Mouse (Mus musculus) megakaryocyte, embryonic 14.5 days (primary cell): ENCODE results near the gene Tmem189.

Experiments
- FLI1 ChIP-seq: IDR thresholded peaks from 2 replicates; pipeline ENCODE4 v1.6.1; 2012; ENCODE audit warnings: low read length, inconsistent platforms, mixed read lengths
- GATA1 ChIP-seq: IDR thresholded peaks from 3 replicates; pipeline ENCODE4 v1.6.1; 2012; ENCODE audit warnings: mixed read lengths, low read length, inconsistent platforms, borderline replicate concordance

DNA sequence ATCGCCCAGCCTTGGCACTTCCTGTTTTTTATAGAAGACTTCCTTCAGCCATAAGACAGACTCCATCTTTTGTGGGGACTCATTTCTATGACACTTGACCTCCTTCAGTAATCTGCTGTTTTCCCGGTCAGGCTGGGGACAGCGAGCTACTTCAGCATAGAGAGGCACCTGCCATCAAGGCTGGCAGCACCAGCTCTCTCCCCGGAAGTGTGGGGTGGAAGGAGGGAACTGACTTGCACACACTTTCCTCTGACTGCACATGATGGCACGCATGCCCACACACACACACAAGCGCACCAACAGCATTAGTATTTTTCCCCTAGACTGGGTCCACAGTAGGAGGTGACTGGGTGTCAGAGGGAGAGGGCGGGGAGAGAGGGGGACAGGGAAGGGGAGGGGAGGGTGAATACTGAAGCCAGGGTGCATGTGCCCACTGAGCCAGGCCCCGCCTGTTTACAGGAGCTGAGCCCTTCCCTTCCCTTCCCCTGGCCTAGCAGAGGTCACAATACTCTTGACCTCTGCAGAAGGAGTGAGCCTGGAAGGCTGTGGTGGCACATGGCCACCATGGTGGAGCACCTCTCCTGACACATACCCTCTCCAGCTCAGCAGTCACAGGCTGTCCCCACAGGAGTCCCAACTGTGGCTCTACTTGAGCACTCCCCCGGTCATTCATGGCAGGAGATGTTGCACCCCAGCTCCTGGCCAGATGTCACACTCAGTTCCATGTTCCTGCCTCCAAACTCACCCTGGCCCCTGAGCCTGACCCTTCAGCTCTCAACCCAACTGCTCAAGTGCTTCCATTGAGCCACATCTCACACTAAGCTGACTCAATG, 68.2 kb downstream of the Tmem189 start:
- TF ChIP-seq GATA1 (no peak), FLI1 (no peak)
